10 mouse cellular contexts compared by ENCODE assay signal in the genomic region with DNA sequence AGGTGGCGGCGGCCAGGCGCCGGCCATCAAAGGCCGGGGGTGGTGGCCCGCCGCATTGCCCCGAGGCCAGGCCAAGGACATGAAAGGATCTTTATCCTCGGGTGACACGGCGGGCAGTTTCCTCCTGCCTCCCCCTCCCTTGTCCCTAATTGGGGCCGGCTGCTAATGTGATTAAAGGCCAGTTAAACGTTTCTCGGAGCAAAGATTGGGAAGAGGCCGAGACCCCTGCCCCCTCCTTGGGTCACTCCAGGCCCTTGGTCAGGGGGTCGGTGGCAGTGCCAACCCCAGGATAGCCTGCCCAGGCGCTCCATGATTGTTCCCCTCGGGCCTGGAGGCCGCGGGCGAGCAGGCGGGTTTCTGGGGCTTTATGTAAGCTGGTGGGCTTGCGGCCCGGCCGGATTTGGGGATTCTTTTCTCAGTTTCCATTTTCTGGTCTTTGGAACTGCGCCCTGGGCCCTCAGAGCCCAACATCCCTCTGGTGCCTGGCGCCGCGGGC.
DNase-seq lines count a peak whose midpoint lies in the region; ATAC-seq lines count a peak whose summit lies in the region.
"Had no signal": no experiment of that assay in that cellular context is flagged by ENCODE, and none has a peak within 500 bp of the region (broad histone marks: within the 10 kb centered on the region; RNA-seq: fewer than 3 reads in every experiment).

No protein-coding gene starts in this region.

- H3K4me3 ChIP-seq in intestine, embryonic 14.5 days (ENCODE audit: low read depth, low read length): no peak overlapping the region
- no peak overlapping the region for H3K4me3 ChIP-seq in intestine, embryonic 16.5 days (ENCODE audit: low read length)
- H3K4me3 ChIP-seq in hindbrain, embryonic 12.5 days: peak overlapping the region; percentile 31
- peak overlapping the region; percentile 16 for H3K4me3 ChIP-seq in midbrain, embryonic 15.5 days
- H3K4me3 ChIP-seq: megakaryocyte, embryonic 14.5 days had no signal

- no peaks in the 10 kb centered on the region for H3K9me3 ChIP-seq in intestine, embryonic 14.5 days (ENCODE audit: control insufficient read depth, low read length)
- H3K9me3 ChIP-seq in intestine, embryonic 16.5 days (ENCODE audit: control insufficient read depth, low read length): no peaks in the 10 kb centered on the region
- no peaks in the 10 kb centered on the region for H3K9me3 ChIP-seq in hindbrain, embryonic 12.5 days (replicated peaks)
- H3K9me3 ChIP-seq in midbrain, embryonic 15.5 days: no peaks in the 10 kb centered on the region
- H3K9me3 ChIP-seq: megakaryocyte, embryonic 14.5 days had no signal

- DNase-seq in intestine, embryonic 14.5 days (ENCODE audit: low spot score): no peak
- DNase-seq in embryo, embryonic 10.5 days (ENCODE audit: low spot score): peak; percentile 63
- DNase-seq in right cerebral cortex, adult 2 months (ENCODE audit: low spot score in 2 of 2): no peak
- no peak for DNase-seq in right cerebral cortex, postnatal 36 days (ENCODE audit: low spot score in 2 of 2)
- DNase-seq in thymus, postnatal 36 days: no peak

- H3K4me1 ChIP-seq in intestine, embryonic 14.5 days (replicated peaks; ENCODE audit: control insufficient read depth, insufficient read depth, low read length): peaks cover 7% of the 10 kb centered on the region; the same call in 1 of the 2 replicates
- peaks cover 10% of the 10 kb centered on the region for H3K4me1 ChIP-seq in intestine, embryonic 16.5 days (ENCODE audit: control insufficient read depth, insufficient read depth, low read length)
- H3K4me1 ChIP-seq in hindbrain, embryonic 12.5 days: peaks cover 29% of the 10 kb centered on the region
- H3K4me1 ChIP-seq in midbrain, embryonic 15.5 days: peaks cover 33% of the 10 kb centered on the region
- H3K4me1 ChIP-seq: megakaryocyte, embryonic 14.5 days had no signal

- H3K36me3 ChIP-seq in intestine, embryonic 14.5 days (ENCODE audit: control insufficient read depth, insufficient read depth, low read length): no peaks in the 10 kb centered on the region
- H3K36me3 ChIP-seq in intestine, embryonic 16.5 days (ENCODE audit: control insufficient read depth, insufficient read depth, low read length): no peaks in the 10 kb centered on the region
- H3K36me3 ChIP-seq in hindbrain, embryonic 12.5 days: no peaks in the 10 kb centered on the region
- no peaks in the 10 kb centered on the region for H3K36me3 ChIP-seq in midbrain, embryonic 15.5 days (replicated peaks)

- H3K4me2 ChIP-seq in intestine, embryonic 14.5 days (ENCODE audit: low read length): peak overlapping the region; percentile 42
- no peak overlapping the region for H3K4me2 ChIP-seq in intestine, embryonic 16.5 days (ENCODE audit: low read depth, low read length)
- H3K4me2 ChIP-seq in hindbrain, embryonic 12.5 days (replicated peaks): peak overlapping the region; percentile 54
- peak overlapping the region; percentile 41 for H3K4me2 ChIP-seq in midbrain, embryonic 15.5 days

- no peak overlapping the region for H3K27ac ChIP-seq in intestine, embryonic 14.5 days (ENCODE audit: low read depth)
- H3K27ac ChIP-seq in intestine, embryonic 16.5 days (ENCODE audit: low read length): no peak overlapping the region
- H3K27ac ChIP-seq in hindbrain, embryonic 12.5 days: peak overlapping the region; percentile 70
- H3K27ac ChIP-seq in midbrain, embryonic 15.5 days: peak overlapping the region; percentile 45

- no peak for ATAC-seq in intestine, embryonic 14.5 days (replicated peaks; ENCODE audit: low FRiP score, low TSS enrichment, low read depth)
- no peak for ATAC-seq in intestine, embryonic 16.5 days
- ATAC-seq in hindbrain, embryonic 12.5 days (ENCODE audit: low FRiP score): no peak; the same call in 1 of the 2 replicates
- no peak for ATAC-seq in midbrain, embryonic 15.5 days (replicated peaks)

- H3K27me3 ChIP-seq in intestine, embryonic 14.5 days (replicated peaks; ENCODE audit: control insufficient read depth, insufficient read depth, low read length): peaks cover 50% of the 10 kb centered on the region
- peaks cover 43% of the 10 kb centered on the region for H3K27me3 ChIP-seq in intestine, embryonic 16.5 days (replicated peaks; ENCODE audit: control insufficient read depth, insufficient read depth, low read length)
- peaks cover 62% of the 10 kb centered on the region for H3K27me3 ChIP-seq in hindbrain, embryonic 12.5 days
- peaks cover 60% of the 10 kb centered on the region for H3K27me3 ChIP-seq in midbrain, embryonic 15.5 days (replicated peaks)
- H3K27me3 ChIP-seq: CH12.LX had no signal

- no peak overlapping the region for H3K9ac ChIP-seq in intestine, embryonic 14.5 days (ENCODE audit: low read length)
- H3K9ac ChIP-seq in intestine, embryonic 16.5 days (ENCODE audit: low read depth, low read length): no peak overlapping the region
- peak overlapping the region; percentile 47 for H3K9ac ChIP-seq in hindbrain, embryonic 12.5 days
- H3K9ac ChIP-seq in midbrain, embryonic 15.5 days: no peak overlapping the region

- WGBS in intestine, embryonic 14.5 days: 10% methylated on average over 29 of the region's 29 CpGs
- WGBS in intestine, embryonic 16.5 days: 15% methylated on average over 29 of the region's 29 CpGs
- 2% methylated on average over 29 of the region's 29 CpGs for WGBS in hindbrain, embryonic 12.5 days
- WGBS in midbrain, embryonic 15.5 days: 1% methylated on average over 29 of the region's 29 CpGs

Comparison
In these comparisons a context has a peak if more than half of its experiments do, and no peak if none do; other contexts are left out.
1. H3K27ac ChIP-seq: peak in hindbrain, embryonic 12.5 days (single experiment) and midbrain, embryonic 15.5 days (single experiment); none in intestine, embryonic 14.5 days (single experiment) and intestine, embryonic 16.5 days (single experiment).
2. H3K4me3 ChIP-seq: peak in hindbrain, embryonic 12.5 days (single experiment) and midbrain, embryonic 15.5 days (single experiment); none in intestine, embryonic 14.5 days (single experiment) and intestine, embryonic 16.5 days (single experiment).